Mouse (Mus musculus) C2C12 (cell line): ENCODE results near the gene Bckdha.

ENCODE experiments used
- CEBPB ChIP-seq: IDR thresholded peaks from one replicate; pipeline ENCODE4 v1.6.1; 2011; ENCODE audit warnings: low read depth, mild to moderate bottlenecking, control low read depth, moderate library complexity
- CTCF ChIP-seq: IDR thresholded peaks from one replicate; pipeline ENCODE4 v1.5.1; 2011; ENCODE audit not compliant: control insufficient read depth, insufficient read depth, insufficient read length
- MYOD1 ChIP-seq: IDR thresholded peaks from one replicate; pipeline ENCODE4 v1.6.1; 2011; ENCODE audit warnings: low read depth; ENCODE audit not compliant: control insufficient read depth, insufficient read length
- USF1 ChIP-seq: IDR thresholded peaks from one replicate; pipeline ENCODE4 v1.6.1; 2011; ENCODE audit warnings: low read depth, mild to moderate bottlenecking, control low read depth, moderate library complexity

- TF ChIP-seq CEBPB = no peak
- TF ChIP-seq CTCF = no peak
- no peak for TF ChIP-seq USF1
- no peak for TF ChIP-seq MYOD1
Measured at GRCm38 (mm10) chr7:25666381-25666780, 7.6 kb upstream of the Bckdha start.
